ENCODE assay signal across 8 mouse cellular contexts in the genomic region with DNA sequence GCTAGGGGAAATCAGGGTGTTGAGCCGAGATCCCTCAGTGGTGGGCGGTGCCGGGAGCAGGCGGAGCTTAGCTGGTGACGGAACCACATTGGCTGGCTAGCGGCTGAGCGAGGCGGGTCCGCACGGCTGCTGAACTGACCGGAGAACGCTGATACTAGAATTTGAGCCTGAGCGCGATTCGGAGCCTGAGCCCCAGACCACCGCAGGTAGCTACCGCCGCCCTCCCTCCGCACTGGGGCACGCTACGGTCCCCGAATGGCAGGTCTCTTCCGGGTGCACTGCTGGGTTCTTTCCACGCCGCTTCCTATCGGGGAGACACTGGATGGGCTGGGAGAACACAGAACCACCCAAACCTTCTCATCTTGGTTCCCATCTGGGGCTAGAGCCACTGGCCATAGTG. TPM values are rescaled to one million over a fixed set of nuclear protein-coding genes. Genes with fewer than 3 reads are reported as not detected.
A peak's percentile ranks its signal among the peaks of the same experiment; 100 is the strongest.
DNase-seq lines count a peak whose midpoint lies in the region; ATAC-seq and TF ChIP-seq lines count a peak whose summit lies in the region.

Gene Aldh1b1 (plus strand): TSS at position 59 of the 400 bp plus-strand sequence.

- TF ChIP-seq POLR2A in limb, embryonic 14.5 days (IDR thresholded peaks at IDR 0.05; ENCODE audit: borderline replicate concordance, extremely low read depth, insufficient read depth, insufficient read length): no peak

- peak; percentile 85 for DNase-seq in adrenal gland, postnatal 25 days
- DNase-seq in embryonic facial prominence, embryonic 14.5 days (ENCODE audit: low spot score): peak; percentile 84
- DNase-seq in limb, embryonic 14.5 days (ENCODE audit: low spot score): peak; percentile 66
- DNase-seq in midbrain, embryonic 14.5 days: peak; percentile 87
- peak; percentile 65 to 79 for DNase-seq in spleen, adult 18-20 months

- peak within 1 kb of the TSS; percentile 84 for H3K4me2 ChIP-seq in embryonic facial prominence, embryonic 14.5 days (ENCODE audit: low read depth, low read length)
- H3K4me2 ChIP-seq in heart, embryonic 11.5 days: peak within 1 kb of the TSS; percentile 75
- peak within 1 kb of the TSS; percentile 77 for H3K4me2 ChIP-seq in kidney, embryonic 14.5 days (replicated peaks; ENCODE audit: low read depth, low read length)
- H3K4me2 ChIP-seq in limb, embryonic 14.5 days (replicated peaks; ENCODE audit: low read depth, low read length, severe bottlenecking): peak within 1 kb of the TSS; percentile 76
- H3K4me2 ChIP-seq in midbrain, embryonic 14.5 days (ENCODE audit: low read length): peak within 1 kb of the TSS; percentile 51

- no peak within 1 kb of the TSS for H3K27ac ChIP-seq in embryonic facial prominence, embryonic 14.5 days (replicated peaks; ENCODE audit: low read depth, low read length)
- H3K27ac ChIP-seq in heart, embryonic 11.5 days (ENCODE audit: low read depth, low read length): peak within 1 kb of the TSS; percentile 31; the same call in 1 of the 2 replicates
- no peak within 1 kb of the TSS for H3K27ac ChIP-seq in kidney, embryonic 14.5 days (ENCODE audit: low read depth, low read length)
- H3K27ac ChIP-seq in limb, embryonic 14.5 days (replicated peaks; ENCODE audit: low read depth, low read length): no peak within 1 kb of the TSS
- 0 out of 2 replicates have a peak within 1 kb of the TSS, but pooled peaks have one; percentile 8 for H3K27ac ChIP-seq in midbrain, embryonic 14.5 days (replicated peaks; ENCODE audit: low read depth, low read length)

- peak within 1 kb of the TSS; percentile 61 for H3K9ac ChIP-seq in embryonic facial prominence, embryonic 14.5 days (ENCODE audit: low read depth, low read length)
- peak within 1 kb of the TSS; percentile 65 for H3K9ac ChIP-seq in heart, embryonic 11.5 days (ENCODE audit: low read depth, low read length)
- H3K9ac ChIP-seq in kidney, embryonic 14.5 days (ENCODE audit: low read depth, low read length): peak within 1 kb of the TSS; percentile 52; the same call in 1 of the 2 replicates
- H3K9ac ChIP-seq in limb, embryonic 14.5 days (ENCODE audit: low read depth, low read length, severe bottlenecking): peak within 1 kb of the TSS; percentile 45
- H3K9ac ChIP-seq in midbrain, embryonic 14.5 days (replicated peaks; ENCODE audit: low read length): peak within 1 kb of the TSS; percentile 55

- 0% methylated on average over 18 of the region's 26 CpGs for WGBS in embryonic facial prominence, embryonic 14.5 days
- under 1% methylated on average over 26 of the region's 26 CpGs for WGBS in heart, embryonic 11.5 days (ENCODE audit: insufficient replicate concordance)
- WGBS in kidney, embryonic 14.5 days: under 1% methylated on average over 26 of the region's 26 CpGs
- WGBS in limb, embryonic 14.5 days: under 1% methylated on average over 22 of the region's 26 CpGs
- under 1% methylated on average over 26 of the region's 26 CpGs for WGBS in midbrain, embryonic 14.5 days

- no peaks in the 10 kb centered on the region for H3K36me3 ChIP-seq in embryonic facial prominence, embryonic 14.5 days (ENCODE audit: control insufficient read depth, insufficient read depth, low read length)
- H3K36me3 ChIP-seq in heart, embryonic 11.5 days (ENCODE audit: control insufficient read depth, insufficient read depth, low read length): peaks cover 3% of the 10 kb centered on the region; the same call in 1 of the 2 replicates
- no peaks in the 10 kb centered on the region for H3K36me3 ChIP-seq in kidney, embryonic 14.5 days (ENCODE audit: control insufficient read depth, insufficient read depth, low read length)
- H3K36me3 ChIP-seq in limb, embryonic 14.5 days (ENCODE audit: control insufficient read depth, insufficient read depth, low read length): no peaks in the 10 kb centered on the region
- peaks cover 10% of the 10 kb centered on the region for H3K36me3 ChIP-seq in midbrain, embryonic 14.5 days (ENCODE audit: control insufficient read depth, insufficient read depth, low read length)

- no peaks in the 10 kb centered on the region; the same call in 1 of the 2 replicates for H3K27me3 ChIP-seq in embryonic facial prominence, embryonic 14.5 days (replicated peaks; ENCODE audit: control insufficient read depth, insufficient read depth, low read length)
- H3K27me3 ChIP-seq in heart, embryonic 11.5 days (ENCODE audit: control insufficient read depth, insufficient read depth, low read length): no peaks in the 10 kb centered on the region
- H3K27me3 ChIP-seq in kidney, embryonic 14.5 days (ENCODE audit: control insufficient read depth, insufficient read depth, low read length): no peaks in the 10 kb centered on the region
- peaks cover 3% of the 10 kb centered on the region; the same call in 1 of the 2 replicates for H3K27me3 ChIP-seq in limb, embryonic 14.5 days (ENCODE audit: control insufficient read depth, insufficient read depth, low read length)
- H3K27me3 ChIP-seq in midbrain, embryonic 14.5 days (ENCODE audit: control insufficient read depth, insufficient read depth, low read length): no peaks in the 10 kb centered on the region

- H3K9me3 ChIP-seq in embryonic facial prominence, embryonic 14.5 days (ENCODE audit: control insufficient read depth, low read length): no peaks in the 10 kb centered on the region
- no peaks in the 10 kb centered on the region for H3K9me3 ChIP-seq in heart, embryonic 11.5 days (replicated peaks; ENCODE audit: control insufficient read depth, low read length)
- H3K9me3 ChIP-seq in kidney, embryonic 14.5 days (ENCODE audit: control insufficient read depth, low read length): no peaks in the 10 kb centered on the region
- H3K9me3 ChIP-seq in limb, embryonic 14.5 days (ENCODE audit: control insufficient read depth, low read length): no peaks in the 10 kb centered on the region
- H3K9me3 ChIP-seq in midbrain, embryonic 14.5 days (ENCODE audit: control insufficient read depth, low read length): no peaks in the 10 kb centered on the region

- H3K4me3 ChIP-seq in embryonic facial prominence, embryonic 14.5 days (ENCODE audit: low read depth, low read length): peak within 1 kb of the TSS; percentile 47
- H3K4me3 ChIP-seq in heart, embryonic 11.5 days (ENCODE audit: low read depth, low read length): peak within 1 kb of the TSS; percentile 54
- H3K4me3 ChIP-seq in kidney, embryonic 14.5 days (ENCODE audit: low read length): peak within 1 kb of the TSS; percentile 49
- H3K4me3 ChIP-seq in limb, embryonic 14.5 days (replicated peaks; ENCODE audit: low read length): peak within 1 kb of the TSS; percentile 40
- peak within 1 kb of the TSS; percentile 37 for H3K4me3 ChIP-seq in midbrain, embryonic 14.5 days (replicated peaks; ENCODE audit: low read depth, low read length)

- peak; percentile 93 for ATAC-seq in embryonic facial prominence, embryonic 14.5 days (ENCODE audit: low read depth)
- ATAC-seq in heart, embryonic 11.5 days (replicated peaks; ENCODE audit: insufficient number of reproducible peaks, low FRiP score, low TSS enrichment): peak; percentile 36; the same call in 1 of the 2 replicates
- ATAC-seq in kidney, embryonic 14.5 days (ENCODE audit: low FRiP score, low TSS enrichment): peak; percentile 76
- peak; percentile 80 for ATAC-seq in limb, embryonic 14.5 days (ENCODE audit: low FRiP score, low read depth)
- peak; percentile 68; the same call in 1 of the 2 replicates for ATAC-seq in midbrain, embryonic 14.5 days (ENCODE audit: low FRiP score, low TSS enrichment)
- ATAC-seq in erythroid progenitor cell, adult 5-6 weeks (replicated peaks; ENCODE audit: low FRiP score, poor library complexity, severe bottlenecking): no peak; the same call in 1 of the 2 replicates

- H3K4me1 ChIP-seq in embryonic facial prominence, embryonic 14.5 days (ENCODE audit: control insufficient read depth, insufficient read depth, low read length): peaks cover 6% of the 10 kb centered on the region; the same call in 1 of the 2 replicates
- H3K4me1 ChIP-seq in heart, embryonic 11.5 days (ENCODE audit: control insufficient read depth, insufficient read depth, low read length): peaks cover 23% of the 10 kb centered on the region
- 0 out of 2 replicates have a peak, but pooled peaks cover 10% of the 10 kb centered on the region for H3K4me1 ChIP-seq in kidney, embryonic 14.5 days (ENCODE audit: control insufficient read depth, insufficient read depth, low read length)
- peaks cover 6% of the 10 kb centered on the region; the same call in 1 of the 2 replicates for H3K4me1 ChIP-seq in limb, embryonic 14.5 days (ENCODE audit: control insufficient read depth, insufficient read depth, low read length)
- H3K4me1 ChIP-seq in midbrain, embryonic 14.5 days (ENCODE audit: control insufficient read depth, insufficient read depth, low read length): peaks cover 11% of the 10 kb centered on the region; the same call in 1 of the 2 replicates

RNA-seq across cellular contexts. Expression of gene Aldh1b1, which starts in this region (rescaled TPM):
- 32.9 and 42.0 TPM in 2 replicates for total RNA-seq in adrenal gland, postnatal 25 days (2021)
- 1.5 and 2.1 TPM in 2 replicates for polyA plus RNA-seq in embryonic facial prominence, embryonic 14.5 days (2014; fragmentation: Nextera tagmentation; extraction: Ambion mirVana)
- 33.1 and 49.0 TPM in 2 replicates for polyA plus RNA-seq in heart, embryonic 11.5 days (2014; fragmentation: Nextera tagmentation; extraction: Ambion mirVana)
- 2.0 and 2.2 TPM in 2 replicates for polyA plus RNA-seq in kidney, embryonic 14.5 days (2014; fragmentation: Nextera tagmentation; extraction: Ambion mirVana)
- polyA plus RNA-seq in limb, embryonic 14.5 days (2012; rRNA removed): 1.3 and 3.1 TPM in 2 replicates
- polyA plus RNA-seq in limb, embryonic 14.5 days (2014; fragmentation: Nextera tagmentation; extraction: Ambion mirVana): 0.83 and 1.0 TPM in 2 replicates
- 14.7 and 15.2 TPM in 2 replicates for polyA plus RNA-seq in midbrain, embryonic 14.5 days (2014; fragmentation: Nextera tagmentation; extraction: Ambion mirVana)
- total RNA-seq in erythroid progenitor cell, adult 5-6 weeks (2015; ENCODE audit: low replicate concordance): not detected in 2 replicates
- total RNA-seq in erythroid progenitor cell, adult 5-6 weeks (2017; ENCODE audit: low replicate concordance): 1.7 and 3.5 TPM in 2 replicates

Comparison
In these comparisons a context has a peak if more than half of its experiments do, and no peak if none do; other contexts are left out.
1. H3K27ac ChIP-seq: peak in heart, embryonic 11.5 days (single experiment) and midbrain, embryonic 14.5 days (single experiment); none in embryonic facial prominence, embryonic 14.5 days (single experiment), kidney, embryonic 14.5 days (single experiment) and limb, embryonic 14.5 days (single experiment).
2. Peak in every context shown above with its lines, with median percentiles within 50 percentile points of each other: DNase-seq, H3K4me2 ChIP-seq, H3K4me3 ChIP-seq and H3K9ac ChIP-seq.